In genomic region chr6:30618735-30619134, GRCm38 (mm10) we compare ENCODE assay signal across 10 mouse cellular contexts. TPM values are rescaled to one million over a fixed set of nuclear protein-coding genes. Genes with fewer than 3 reads are reported as not detected.
A peak's percentile ranks its signal among the peaks of the same experiment; 100 is the strongest.
DNase-seq lines count a peak whose midpoint lies in the region; ATAC-seq and TF ChIP-seq lines count a peak whose summit lies in the region.
"Had no signal": no experiment of that assay in that cellular context is flagged by ENCODE, and none has a peak within 500 bp of the region (broad histone marks: within the 10 kb centered on the region; RNA-seq: fewer than 3 reads in every experiment).

No protein-coding gene starts in this region.

- no peak for DNase-seq in liver
- no peak for DNase-seq in midbrain, postnatal 0 days (ENCODE audit: low spot score)
- DNase-seq in frontal cortex, postnatal 10 days (ENCODE audit: low spot score in 2 of 2): no peak
- no peak for DNase-seq in adrenal gland, adult 8-10 months
- DNase-seq in layer of hippocampus, postnatal 10 days (ENCODE audit: low spot score in 2 of 2): no peak

- H3K9ac ChIP-seq in liver, embryonic 15.5 days: no peak overlapping the region
- no peak overlapping the region; the same call in 1 of the 2 replicates for H3K9ac ChIP-seq in forebrain, embryonic 13.5 days
- no peak overlapping the region for H3K9ac ChIP-seq in hindbrain, embryonic 12.5 days
- H3K9ac ChIP-seq in midbrain, postnatal 0 days (replicated peaks; ENCODE audit: low read length, poor library complexity, severe bottlenecking): no peak overlapping the region

- peaks cover 72% of the 10 kb centered on the region for H3K27me3 ChIP-seq in liver, embryonic 15.5 days
- no peaks in the 10 kb centered on the region for H3K27me3 ChIP-seq in forebrain, embryonic 13.5 days
- no peaks in the 10 kb centered on the region for H3K27me3 ChIP-seq in hindbrain, embryonic 12.5 days
- no peaks in the 10 kb centered on the region for H3K27me3 ChIP-seq in midbrain, postnatal 0 days (ENCODE audit: insufficient read depth, low read length)

- no peak overlapping the region for H3K4me3 ChIP-seq in liver, embryonic 15.5 days (replicated peaks)
- H3K4me3 ChIP-seq in forebrain, embryonic 13.5 days: no peak overlapping the region
- H3K4me3 ChIP-seq in hindbrain, embryonic 12.5 days: no peak overlapping the region
- H3K4me3 ChIP-seq in midbrain, postnatal 0 days (ENCODE audit: low read depth, low read length): no peak overlapping the region

- H3K36me3 ChIP-seq in liver, embryonic 15.5 days (replicated peaks): no peaks in the 10 kb centered on the region
- H3K36me3 ChIP-seq in forebrain, embryonic 13.5 days (ENCODE audit: poor library complexity, severe bottlenecking): no peaks in the 10 kb centered on the region
- H3K36me3 ChIP-seq in hindbrain, embryonic 12.5 days: no peaks in the 10 kb centered on the region
- no peaks in the 10 kb centered on the region for H3K36me3 ChIP-seq in midbrain, postnatal 0 days (ENCODE audit: insufficient read depth, low read length)

- H3K4me2 ChIP-seq in liver, embryonic 15.5 days: no peak overlapping the region
- H3K4me2 ChIP-seq in forebrain, embryonic 13.5 days: peak overlapping the region; percentile 61
- H3K4me2 ChIP-seq in hindbrain, embryonic 12.5 days (replicated peaks): peak overlapping the region; percentile 15; the same call in 1 of the 2 replicates
- no peak overlapping the region for H3K4me2 ChIP-seq in midbrain, postnatal 0 days (ENCODE audit: low read depth, low read length, poor library complexity, severe bottlenecking)

- WGBS in liver, embryonic 15.5 days (ENCODE audit: insufficient replicate concordance): 31% methylated on average over 6 of the region's 6 CpGs
- 20% methylated on average over 6 of the region's 6 CpGs for whole genome bisulfite sequencing in forebrain, embryonic 13.5 days
- WGBS in hindbrain, embryonic 12.5 days: 22% methylated on average over 6 of the region's 6 CpGs
- WGBS in midbrain, postnatal 0 days: 20% methylated on average over 6 of the region's 6 CpGs

- peak overlapping the region; percentile 19; the same call in 1 of the 2 replicates for H3K27ac ChIP-seq in liver, embryonic 15.5 days (replicated peaks)
- peak overlapping the region; percentile 90 for H3K27ac ChIP-seq in forebrain, embryonic 13.5 days
- H3K27ac ChIP-seq in hindbrain, embryonic 12.5 days: peak overlapping the region; percentile 87
- peak overlapping the region; percentile 18; the same call in 1 of the 2 replicates for H3K27ac ChIP-seq in midbrain, postnatal 0 days (ENCODE audit: low read depth, low read length)

- H3K9me3 ChIP-seq in liver, embryonic 15.5 days (replicated peaks): no peaks in the 10 kb centered on the region
- no peaks in the 10 kb centered on the region for H3K9me3 ChIP-seq in forebrain, embryonic 13.5 days (replicated peaks)
- H3K9me3 ChIP-seq in hindbrain, embryonic 12.5 days (replicated peaks): no peaks in the 10 kb centered on the region
- H3K9me3 ChIP-seq in midbrain, postnatal 0 days (ENCODE audit: low read length): no peaks in the 10 kb centered on the region

- H3K4me1 ChIP-seq in liver, embryonic 15.5 days (replicated peaks): peaks cover 9% of the 10 kb centered on the region
- peaks cover 61% of the 10 kb centered on the region for H3K4me1 ChIP-seq in forebrain, embryonic 13.5 days
- peaks cover 40% of the 10 kb centered on the region for H3K4me1 ChIP-seq in hindbrain, embryonic 12.5 days
- H3K4me1 ChIP-seq in midbrain, postnatal 0 days (ENCODE audit: insufficient read depth, low read length): peaks cover 7% of the 10 kb centered on the region; the same call in 1 of the 2 replicates

- ATAC-seq in liver, embryonic 15.5 days (ENCODE audit: insufficient read depth): no peak
- no peak for ATAC-seq in forebrain, embryonic 13.5 days
- ATAC-seq in hindbrain, embryonic 12.5 days (ENCODE audit: low FRiP score): no peak
- no peak for ATAC-seq in midbrain, postnatal 0 days (ENCODE audit: low FRiP score)

- TF ChIP-seq CTCF in midbrain, postnatal 0 days (IDR thresholded peaks at IDR 0.05): no peak

RNA-seq across cellular contexts. Expression of gene Cpa5, which starts 7.9 kb away (rescaled TPM):
- 0.09 and 0.13 TPM in 2 replicates for polyA plus RNA-seq in liver, embryonic 15.5 days (2015; fragmentation: Nextera tagmentation; extraction: Ambion mirVana)
- polyA plus RNA-seq in forebrain, embryonic 13.5 days (2015; fragmentation: Nextera tagmentation; extraction: Ambion mirVana): 0.10 and 0.14 TPM in 2 replicates
- polyA plus RNA-seq in hindbrain, embryonic 12.5 days (2016; fragmentation: Nextera tagmentation; extraction: Ambion mirVana): 0.10 TPM in 1 of 2 replicates, not detected in the other
- total RNA-seq in midbrain, postnatal 0 days (2014; rRNA removed): not detected in 2 replicates
- polyA plus RNA-seq in midbrain, postnatal 0 days (2015; fragmentation: Nextera tagmentation; extraction: Ambion mirVana): 0.13 TPM in 1 of 2 replicates, not detected in the other
- not detected for total RNA-seq in adrenal gland, adult 8-10 months (2022)
- total RNA-seq in layer of hippocampus, postnatal 10 days (2021): not detected
- total RNA-seq: layer of hippocampus, adult 8-10 months had no signal
- polyA plus RNA-seq: small intestine, adult 2 months had no signal

RNA-seq across cellular contexts. Expression of gene Cpa1, which starts 20.3 kb away (rescaled TPM):
- polyA plus RNA-seq in liver, embryonic 15.5 days (2015; fragmentation: Nextera tagmentation; extraction: Ambion mirVana): 1.8 and 8.5 TPM in 2 replicates
- polyA plus RNA-seq in forebrain, embryonic 13.5 days (2015; fragmentation: Nextera tagmentation; extraction: Ambion mirVana): 0.96 and 1.3 TPM in 2 replicates
- 0.30 and 0.34 TPM in 2 replicates for polyA plus RNA-seq in hindbrain, embryonic 12.5 days (2016; fragmentation: Nextera tagmentation; extraction: Ambion mirVana)
- 0.60 and 0.94 TPM in 2 replicates for total RNA-seq in midbrain, postnatal 0 days (2014; rRNA removed)
- polyA plus RNA-seq in midbrain, postnatal 0 days (2015; fragmentation: Nextera tagmentation; extraction: Ambion mirVana): 0.44 and 0.51 TPM in 2 replicates
- total RNA-seq in adrenal gland, adult 8-10 months (2022): not detected
- total RNA-seq in layer of hippocampus, postnatal 10 days (2021): not detected
- total RNA-seq: layer of hippocampus, adult 8-10 months had no signal

RNA-seq across cellular contexts. Expression of gene Cpa4, which starts 50.6 kb away (rescaled TPM):
- 0.06 TPM in 1 of 2 replicates, not detected in the other for polyA plus RNA-seq in liver, embryonic 15.5 days (2015; fragmentation: Nextera tagmentation; extraction: Ambion mirVana)
- polyA plus RNA-seq in forebrain, embryonic 13.5 days (2015; fragmentation: Nextera tagmentation; extraction: Ambion mirVana): 3.4 and 3.6 TPM in 2 replicates
- 1.7 and 1.9 TPM in 2 replicates for polyA plus RNA-seq in hindbrain, embryonic 12.5 days (2016; fragmentation: Nextera tagmentation; extraction: Ambion mirVana)
- 0.42 and 0.49 TPM in 2 replicates for total RNA-seq in midbrain, postnatal 0 days (2014; rRNA removed)
- polyA plus RNA-seq in midbrain, postnatal 0 days (2015; fragmentation: Nextera tagmentation; extraction: Ambion mirVana): 0.75 and 0.79 TPM in 2 replicates
- 1 to 10 TPM; 1.3 to 3.0 (median 2.0) TPM for total RNA-seq in adrenal gland, adult 8-10 months (2022)
- total RNA-seq in layer of hippocampus, postnatal 10 days (2021): not detected
- polyA plus RNA-seq: small intestine, adult 2 months had no signal

Comparison
In these comparisons a context has a peak if more than half of its experiments do, and no peak if none do; other contexts are left out.
1. H3K27ac ChIP-seq: peak in every context shown above with its lines; median percentile 90 in forebrain, embryonic 13.5 days; 87 in hindbrain, embryonic 12.5 days; 19 in liver, embryonic 15.5 days; 18 in midbrain, postnatal 0 days.
2. H3K4me2 ChIP-seq: peak in forebrain, embryonic 13.5 days (single experiment) and hindbrain, embryonic 12.5 days (single experiment); none in liver, embryonic 15.5 days (single experiment) and midbrain, postnatal 0 days (single experiment).